Mouse (Mus musculus) MEL (cell line): ENCODE data around the gene Erc2. TPM values are rescaled to one million over a fixed set of nuclear protein-coding genes. Genes with fewer than 3 reads are reported as not detected.

Experiments used
- DNase-seq: peaks from one replicate; pipeline ENCODE4 v3.0.0; 2011; ENCODE audit warnings: low read depth, low spot score
- H3K27ac ChIP-seq: 2 replicates; pipeline ENCODE4 v1.5.1; 2012; ENCODE audit warnings: low read depth, mild to moderate bottlenecking, control low read depth, low read length, moderate library complexity; ENCODE audit not compliant: control insufficient read depth
- H3K27me3 ChIP-seq, 2 experiments: fragments of 150-350 bp in 1 of 2; sonication (generic) in 1 of 2; 2 replicates each; pipeline ENCODE4 v1.6.1; 2012; ENCODE audit warnings: low read length in 2 of 2, mild to moderate bottlenecking in 2 of 2, improper control_type of control experiment in 1 of 2, moderate library complexity in 1 of 2; ENCODE audit not compliant: insufficient read depth in 2 of 2, control insufficient read depth in 1 of 2
- H3K36me3 ChIP-seq, 2 experiments: 2 replicates each; pipeline ENCODE4 v1.6.1; 2012 to 2014; ENCODE audit warnings: low read length in 2 of 2, improper control_type of control experiment in 1 of 2, inconsistent platforms in 1 of 2, mild to moderate bottlenecking in 1 of 2; ENCODE audit not compliant: insufficient read depth in 2 of 2, control insufficient read depth in 1 of 2
- H3K4me1 ChIP-seq, 2 experiments: fragments of 150-350 bp in 1 of 2; sonication (generic) in 1 of 2; 2 replicates each; pipeline ENCODE4 v1.6.1; 2012; ENCODE audit warnings: low read length in 2 of 2, improper control_type of control experiment in 1 of 2, mild to moderate bottlenecking in 1 of 2; ENCODE audit not compliant: insufficient read depth in 2 of 2, control insufficient read depth in 1 of 2
- H3K4me3 ChIP-seq, 2 experiments: fragments of 150-350 bp in 1 of 2; sonication (generic) in 1 of 2; 2 replicates each; pipeline ENCODE4 v1.5.1; 2012; ENCODE audit warnings: low read depth in 2 of 2, low read length in 2 of 2, mild to moderate bottlenecking in 2 of 2, moderate library complexity in 2 of 2, control low read depth in 1 of 2, improper control_type of control experiment in 1 of 2; ENCODE audit not compliant: control insufficient read depth in 1 of 2, insufficient read depth in 1 of 2
- H3K79me2 ChIP-seq: 2 replicates; pipeline ENCODE4 v1.6.1; 2012; ENCODE audit warnings: mild to moderate bottlenecking, low read length, moderate library complexity; ENCODE audit not compliant: control insufficient read depth, poor library complexity, insufficient read depth
- H3K9ac ChIP-seq: 2 replicates; pipeline ENCODE4 v1.6.1; 2012; ENCODE audit warnings: low read depth, mild to moderate bottlenecking, control low read depth, low read length, moderate library complexity; ENCODE audit not compliant: control insufficient read depth, poor library complexity, severe bottlenecking
- H3K9me3 ChIP-seq: fragments of 150-350 bp; sonication (generic); replicated peaks from 2 replicates; pipeline ENCODE4 v1.6.1; 2012; ENCODE audit warnings: mild to moderate bottlenecking, low read length, improper control_type of control experiment, moderate library complexity; ENCODE audit not compliant: insufficient read depth
- E2F4 ChIP-seq: IDR thresholded peaks from 2 replicates; pipeline ENCODE4 v1.6.1; 2011; ENCODE audit warnings: low read depth, low read length, improper control_type of control experiment, borderline replicate concordance
- ETS1 ChIP-seq: IDR thresholded peaks from 2 replicates; pipeline ENCODE4 v1.6.1; 2012; ENCODE audit warnings: low read depth, mild to moderate bottlenecking, inconsistent platforms, low read length, improper control_type of control experiment, moderate library complexity
- GABPA ChIP-seq: IDR thresholded peaks from 2 replicates; pipeline ENCODE4 v1.6.1; 2012; ENCODE audit warnings: low read depth, mild to moderate bottlenecking, inconsistent platforms, low read length, improper control_type of control experiment, moderate library complexity
- GATA1 ChIP-seq: IDR thresholded peaks from 2 replicates; pipeline ENCODE4 v1.6.1; 2011; ENCODE audit warnings: low read depth, low read length, improper control_type of control experiment
- MAX ChIP-seq: IDR thresholded peaks from 2 replicates; pipeline ENCODE4 v1.6.1; 2011; ENCODE audit warnings: low read length, improper control_type of control experiment
- MEF2A ChIP-seq: IDR thresholded peaks from 2 replicates; pipeline ENCODE4 v1.6.1; 2014; ENCODE audit warnings: low read depth, mild to moderate bottlenecking, inconsistent platforms, low read length, improper control_type of control experiment; ENCODE audit not compliant: poor library complexity, insufficient replicate concordance, severe bottlenecking; ENCODE audit errors: extremely low read depth
- NELFE ChIP-seq: IDR thresholded peaks from 2 replicates; pipeline ENCODE4 v1.6.1; 2011; ENCODE audit warnings: low read depth, low read length, improper control_type of control experiment
- NRF1 ChIP-seq: IDR thresholded peaks from 2 replicates; pipeline ENCODE4 v1.6.1; 2014; ENCODE audit warnings: low read depth, mild to moderate bottlenecking, inconsistent platforms, low read length, improper control_type of control experiment, moderate library complexity; ENCODE audit not compliant: poor library complexity, insufficient read depth, severe bottlenecking
- POLR2AphosphoS2 ChIP-seq: IDR thresholded peaks from 2 replicates; pipeline ENCODE4 v1.6.1; 2011; ENCODE audit warnings: low read length, improper control_type of control experiment
- TCF12 ChIP-seq: IDR thresholded peaks from 2 replicates; pipeline ENCODE4 v1.6.1; 2014; ENCODE audit warnings: low read depth, mild to moderate bottlenecking, inconsistent platforms, low read length, improper control_type of control experiment, moderate library complexity
- UBTF ChIP-seq: IDR thresholded peaks from 2 replicates; pipeline ENCODE4 v1.6.1; 2012; ENCODE audit warnings: low read depth, mild to moderate bottlenecking, inconsistent platforms, low read length, improper control_type of control experiment, moderate library complexity, borderline replicate concordance; ENCODE audit not compliant: insufficient read depth
- USF1 ChIP-seq: IDR thresholded peaks from 2 replicates; pipeline ENCODE4 v1.6.1; 2014; ENCODE audit warnings: low read depth, mild to moderate bottlenecking, inconsistent platforms, low read length, improper control_type of control experiment, moderate library complexity
- USF2 ChIP-seq, 2 experiments: IDR thresholded peaks; 2 replicates each; pipeline ENCODE4 v1.6.1; 2011 to 2012; ENCODE audit warnings: improper control_type of control experiment in 2 of 2, low read length in 2 of 2, borderline replicate concordance in 1 of 2, inconsistent platforms in 1 of 2, low read depth in 1 of 2, mild to moderate bottlenecking in 1 of 2; ENCODE audit not compliant: insufficient read depth in 1 of 2
- ZC3H11A ChIP-seq: IDR thresholded peaks from 2 replicates; pipeline ENCODE4 v1.6.1; 2012; ENCODE audit warnings: low read depth, mild to moderate bottlenecking, inconsistent platforms, low read length, improper control_type of control experiment
- ZNF384 ChIP-seq: IDR thresholded peaks from 2 replicates; pipeline ENCODE4 v1.6.1; 2012; ENCODE audit warnings: low read depth, mild to moderate bottlenecking, inconsistent platforms, low read length, improper control_type of control experiment
- polyA plus RNA-seq, 2 experiments: library from polyadenylated mRNA; stranded (reverse) in 1 of 2; unstranded in 1 of 2; fragments of >175 nt in 1 of 2; fragments of >200 nt in 1 of 2; gene quantifications; 2 replicates each; pipeline versions ENCODE4 v1.2.1 to v1.2.4; 2012; ENCODE audit warnings: low replicate concordance in 2 of 2, low read depth in 1 of 2; ENCODE audit not compliant: insufficient read length in 2 of 2, insufficient read depth in 1 of 2, missing spikeins in 1 of 2
- total RNA-seq: library from RNA; depleted of rRNA; stranded (reverse); fragments of 300-350 nt; gene quantifications from 2 replicates; pipeline ENCODE4 v1.2.3, GENCODE M21; 2012

The Erc2 gene
- total and polyA plus RNA-seq, 3 experiments: not detected

DNA sequence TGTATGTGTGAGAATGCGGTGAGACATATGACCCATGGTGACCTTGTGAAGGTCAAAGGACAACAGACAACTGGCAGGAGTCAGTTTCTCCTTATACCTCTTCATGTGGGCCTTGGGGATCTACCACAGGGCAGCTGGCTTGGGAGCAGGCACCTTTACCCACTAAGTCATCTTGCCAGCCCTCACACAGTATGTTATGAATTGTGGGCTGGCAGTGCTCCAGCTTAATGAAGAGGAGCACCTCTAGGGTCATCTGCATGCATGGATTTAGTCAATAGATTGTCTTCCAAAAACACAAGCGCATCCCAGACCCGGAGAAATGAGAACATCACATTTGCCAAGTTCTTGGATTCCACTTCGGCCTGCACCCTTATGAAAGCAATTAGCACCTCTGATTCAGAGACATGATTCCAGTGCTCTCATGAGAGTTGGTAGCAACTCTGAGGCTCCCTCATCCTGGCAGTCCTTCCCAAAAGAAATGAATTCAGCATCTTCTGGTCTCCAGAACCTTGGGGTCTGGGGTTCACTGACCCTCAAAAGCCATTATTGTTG, 787.6 kb downstream of the Erc2 start:
- no peak overlapping the region for H3K9ac ChIP-seq
- DNase-seq: no peak
- H3K27ac ChIP-seq: no peak overlapping the region
- H3K36me3 ChIP-seq: no peaks in the 10 kb centered on the region
- no peaks in the 10 kb centered on the region for H3K9me3 ChIP-seq
- no peak for TF ChIP-seq MEF2A
- TF ChIP-seq GATA1: no peak
- no peak for TF ChIP-seq USF2 (IDR thresholded peaks at IDR 0.05; ENCODE audit: borderline replicate concordance in 1 of 2, insufficient read depth in 1 of 2, low read depth in 1 of 2, low read length in 2 of 2)
- TF ChIP-seq ZNF384: no peak
- no peak for TF ChIP-seq GABPA
- no peak for TF ChIP-seq POLR2AphosphoS2
- TF ChIP-seq NRF1: no peak
- no peak for TF ChIP-seq ZC3H11A
- TF ChIP-seq UBTF: no peak
- TF ChIP-seq TCF12: no peak
- H3K4me1 ChIP-seq: no peaks in the 10 kb centered on the region
- no peak overlapping the region for H3K4me3 ChIP-seq
- no peaks in the 10 kb centered on the region for H3K79me2 ChIP-seq
- H3K27me3 ChIP-seq: no peaks in the 10 kb centered on the region

DNA sequence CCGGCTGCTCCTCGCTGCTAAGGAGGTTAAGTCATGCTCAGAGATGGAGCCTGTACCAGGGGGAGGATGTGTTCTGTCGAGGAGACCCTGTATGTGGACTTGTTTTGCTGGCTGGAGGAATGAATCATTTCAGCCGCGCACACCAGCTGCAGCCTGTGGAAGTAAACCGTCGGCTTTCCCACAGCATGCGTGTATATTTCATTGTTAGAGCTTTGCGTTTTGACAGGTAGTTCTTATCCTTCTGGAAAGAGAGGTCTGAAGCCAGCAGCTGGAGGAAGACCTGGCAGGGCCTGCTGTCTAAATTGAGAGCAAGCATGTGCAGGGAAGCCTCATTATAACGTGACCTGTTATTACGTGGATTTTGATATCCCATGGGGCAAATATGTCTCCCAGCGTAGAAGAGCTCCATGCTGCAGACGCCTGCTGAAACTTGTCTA, 788.6 kb downstream of the Erc2 start:
- TF ChIP-seq GATA1 (no peak), NELFE (no peak), USF2 (IDR thresholded peaks at IDR 0.05; ENCODE audit: borderline replicate concordance in 1 of 2, insufficient read depth in 1 of 2, low read depth in 1 of 2, low read length in 2 of 2) (no peak), MEF2A (no peak), NRF1 (no peak), MAX (no peak), E2F4 (no peak), USF1 (no peak), ZC3H11A (no peak), ETS1 (no peak)
- Histone ChIP-seq H3K9me3 (no peaks in the 10 kb centered on the region), H3K27me3 (no peaks in the 10 kb centered on the region), H3K79me2 (no peaks in the 10 kb centered on the region), H3K4me1 (no peaks in the 10 kb centered on the region), H3K4me3 (no peak overlapping the region), H3K36me3 (no peaks in the 10 kb centered on the region), H3K27ac (no peak overlapping the region), H3K9ac (no peak overlapping the region)
- DNase-seq: no peak
